ENCODE assay signal across 8 mouse cellular contexts in the genomic region with DNA sequence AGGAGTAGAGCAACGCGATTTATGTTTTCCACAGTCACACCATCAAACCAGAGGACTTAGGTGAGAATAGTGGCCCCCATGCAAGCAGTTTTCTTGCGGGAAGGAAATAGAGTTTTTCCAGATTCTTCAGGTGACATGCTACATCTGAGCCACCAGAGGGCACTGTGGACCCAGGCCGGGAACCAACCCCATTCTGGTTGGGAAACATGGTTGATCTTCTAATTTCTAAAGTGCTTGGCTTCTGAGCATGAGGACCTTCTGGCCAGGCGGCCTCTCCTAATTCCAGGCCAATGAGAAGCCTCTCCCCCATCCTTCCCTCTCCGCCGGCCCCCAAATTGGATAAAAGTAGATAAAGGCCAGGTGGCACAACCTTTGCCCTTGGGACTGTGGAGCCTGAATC. TPM values are rescaled to one million over a fixed set of nuclear protein-coding genes. Genes with fewer than 3 reads are reported as not detected.
A peak's percentile ranks its signal among the peaks of the same experiment; 100 is the strongest.
DNase-seq lines count a peak whose midpoint lies in the region; ATAC-seq and TF ChIP-seq lines count a peak whose summit lies in the region.

No protein-coding gene starts in this region.

- 29% methylated on average over 7 of the region's 7 CpGs for whole genome bisulfite sequencing in bone marrow, adult 2 months
- 27% methylated on average over 7 of the region's 7 CpGs for WGBS in hindbrain, embryonic 12.5 days
- WGBS in neural tube, embryonic 14.5 days = 25% methylated on average over 7 of the region's 7 CpGs

- H3K9me3 ChIP-seq in hindbrain, embryonic 12.5 days (replicated peaks) = no peaks in the 10 kb centered on the region
- no peaks in the 10 kb centered on the region for H3K9me3 ChIP-seq in neural tube, embryonic 14.5 days (ENCODE audit: control insufficient read depth, low read length)

- H3K27me3 ChIP-seq in hindbrain, embryonic 12.5 days = no peaks in the 10 kb centered on the region
- H3K27me3 ChIP-seq in neural tube, embryonic 14.5 days (ENCODE audit: control insufficient read depth, insufficient read depth, low read length) = no peaks in the 10 kb centered on the region

- peaks cover 15% of the 10 kb centered on the region; the same call in 1 of the 2 replicates for H3K36me3 ChIP-seq in hindbrain, embryonic 12.5 days
- no peaks in the 10 kb centered on the region for H3K36me3 ChIP-seq in neural tube, embryonic 14.5 days (ENCODE audit: control insufficient read depth, insufficient read depth, low read length)

- H3K4me1 ChIP-seq in bone marrow, adult 2 months (ENCODE audit: control insufficient read depth, insufficient read depth, low read length) = no peaks in the 10 kb centered on the region
- no peaks in the 10 kb centered on the region for H3K4me1 ChIP-seq in hindbrain, embryonic 12.5 days
- H3K4me1 ChIP-seq in neural tube, embryonic 14.5 days (ENCODE audit: control insufficient read depth, insufficient read depth, low read length) = no peaks in the 10 kb centered on the region

- peak; percentile 87 for TF ChIP-seq CTCF in gastrocnemius, adult 2 months (IDR thresholded peaks at IDR 0.05)
- TF ChIP-seq CTCF in bone marrow, adult 2 months (IDR thresholded peaks at IDR 0.05; ENCODE audit: control insufficient read depth, insufficient read depth, low read length) = peak; percentile 70

- H3K4me2 ChIP-seq in hindbrain, embryonic 12.5 days (replicated peaks) = no peak overlapping the region
- no peak overlapping the region for H3K4me2 ChIP-seq in neural tube, embryonic 14.5 days (ENCODE audit: low read depth, low read length)

- peak; percentile 52 for DNase-seq in gastrocnemius, adult 2 months
- DNase-seq in gastrocnemius, adult 8-10 months (ENCODE audit: low spot score in 2 of 2) = no peak
- DNase-seq in ovary, postnatal 14 days (ENCODE audit: low spot score) = peak; percentile 22
- DNase-seq in ovary, postnatal 10 days (ENCODE audit: low spot score) = no peak
- DNase-seq in natural killer cell, adult 2 months (ENCODE audit: low spot score in 2 of 2) = no peak

- no peak overlapping the region for H3K9ac ChIP-seq in hindbrain, embryonic 12.5 days
- no peak overlapping the region for H3K9ac ChIP-seq in neural tube, embryonic 14.5 days (replicated peaks; ENCODE audit: low read depth, low read length)

- no peak overlapping the region for H3K27ac ChIP-seq in gastrocnemius, adult 2 months
- H3K27ac ChIP-seq in bone marrow, adult 2 months (ENCODE audit: control insufficient read depth, insufficient read depth, low read depth, low read length, poor library complexity) = no peak overlapping the region
- no peak overlapping the region for H3K27ac ChIP-seq in hindbrain, embryonic 12.5 days
- no peak overlapping the region for H3K27ac ChIP-seq in neural tube, embryonic 14.5 days (ENCODE audit: low read depth, low read length)

- no peak overlapping the region for H3K4me3 ChIP-seq in gastrocnemius, adult 2 months
- no peak overlapping the region for H3K4me3 ChIP-seq in bone marrow, adult 2 months (replicated peaks; ENCODE audit: control insufficient read depth, low read depth, low read length)
- no peak overlapping the region for H3K4me3 ChIP-seq in hindbrain, embryonic 12.5 days
- no peak overlapping the region for H3K4me3 ChIP-seq in neural tube, embryonic 14.5 days (ENCODE audit: low read depth, low read length)

- intact Hi-C loops in gastrocnemius, adult 2 months (cut with DNase I) = loop anchor here (1.0 to 10.0 kb wide), 2 partner anchors 56 to 416 kb away; partner anchors contain the start of gene Stk32b

- 0 out of 2 replicates have a peak, but pooled peaks have one; percentile 29 for ATAC-seq in hindbrain, embryonic 12.5 days (ENCODE audit: low FRiP score)
- ATAC-seq in neural tube, embryonic 14.5 days (ENCODE audit: low read depth) = 0 out of 2 replicates have a peak, but pooled peaks have one; percentile 31

- TF ChIP-seq POLR2A in bone marrow, adult 2 months (IDR thresholded peaks at IDR 0.05; ENCODE audit: borderline replicate concordance, control insufficient read depth, low read depth, low read length) = no peak

RNA-seq across cellular contexts. Expression of gene Evc, which starts 38.3 kb away (rescaled TPM):
- total RNA-seq in gastrocnemius, adult 2 months (2021) = 10 to 100 TPM; 16.5 to 36.6 TPM
- 10 to 100 TPM; 19.5 to 21.9 (median 21.1) TPM for total RNA-seq in gastrocnemius, adult 8-10 months (2022)
- 2.8 and 4.9 TPM in 2 replicates for polyA plus RNA-seq in bone marrow, adult 2 months (2011; ENCODE audit: insufficient read depth, insufficient read length, low replicate concordance, missing spikeins)
- 17.2 and 18.3 TPM in 2 replicates for polyA plus RNA-seq in hindbrain, embryonic 12.5 days (2016; fragmentation: Nextera tagmentation; extraction: Ambion mirVana)
- 2.8 and 3.5 TPM in 2 replicates for polyA plus RNA-seq in neural tube, embryonic 14.5 days (2014; fragmentation: Nextera tagmentation; extraction: Ambion mirVana)

RNA-seq across cellular contexts. Expression of gene Evc2, which starts 39.9 kb away (rescaled TPM):
- total RNA-seq in gastrocnemius, adult 2 months (2021) = 10 to 100 TPM in 1 of 2 experiments, 1 to 10 TPM in 1; 6.6 to 12.6 TPM
- total RNA-seq in gastrocnemius, adult 8-10 months (2022) = 1 to 10 TPM; 7.3 to 8.5 (median 7.8) TPM
- 1.7 and 2.4 TPM in 2 replicates for polyA plus RNA-seq in bone marrow, adult 2 months (2011; ENCODE audit: insufficient read depth, insufficient read length, low replicate concordance, missing spikeins)
- 12.3 and 13.3 TPM in 2 replicates for polyA plus RNA-seq in hindbrain, embryonic 12.5 days (2016; fragmentation: Nextera tagmentation; extraction: Ambion mirVana)
- polyA plus RNA-seq in neural tube, embryonic 14.5 days (2014; fragmentation: Nextera tagmentation; extraction: Ambion mirVana) = 3.7 and 4.0 TPM in 2 replicates

RNA-seq across cellular contexts. Expression of gene Crmp1, which starts 56.6 kb away (rescaled TPM):
- under 1 TPM; 0.18 to 0.56 TPM for total RNA-seq in gastrocnemius, adult 2 months (2021)
- under 1 TPM in 2 of 4 experiments, not detected in 2; 0.17 to 0.19 TPM for total RNA-seq in gastrocnemius, adult 8-10 months (2022)
- polyA plus RNA-seq in bone marrow, adult 2 months (2011; ENCODE audit: insufficient read depth, insufficient read length, low replicate concordance, missing spikeins) = 2.8 TPM in 1 of 2 replicates, not detected in the other
- polyA plus RNA-seq in hindbrain, embryonic 12.5 days (2016; fragmentation: Nextera tagmentation; extraction: Ambion mirVana) = 497 and 557 TPM in 2 replicates
- 908 and 937 TPM in 2 replicates for polyA plus RNA-seq in neural tube, embryonic 14.5 days (2014; fragmentation: Nextera tagmentation; extraction: Ambion mirVana)

Comparison
In these comparisons a context has a peak if more than half of its experiments do, and no peak if none do; other contexts are left out.
1. DNase-seq: peak in gastrocnemius, adult 2 months (single experiment) and ovary, postnatal 14 days (single experiment); none in gastrocnemius, adult 8-10 months (0 of 2), ovary, postnatal 10 days (single experiment) and natural killer cell, adult 2 months (0 of 2).
2. RNA of gene Crmp1, which starts 56.6 kb away (polyA plus RNA-seq): 908 to 937 TPM in neural tube, embryonic 14.5 days and 497 to 557 TPM in hindbrain, embryonic 12.5 days; 2.8 TPM in bone marrow, adult 2 months; every median in the first group is over 100 times any median in the second.